Mouse (Mus musculus): ENCODE data around the gene Fblim1.
A peak's percentile ranks its signal among the peaks of the same experiment; 100 is the strongest.

DNA sequence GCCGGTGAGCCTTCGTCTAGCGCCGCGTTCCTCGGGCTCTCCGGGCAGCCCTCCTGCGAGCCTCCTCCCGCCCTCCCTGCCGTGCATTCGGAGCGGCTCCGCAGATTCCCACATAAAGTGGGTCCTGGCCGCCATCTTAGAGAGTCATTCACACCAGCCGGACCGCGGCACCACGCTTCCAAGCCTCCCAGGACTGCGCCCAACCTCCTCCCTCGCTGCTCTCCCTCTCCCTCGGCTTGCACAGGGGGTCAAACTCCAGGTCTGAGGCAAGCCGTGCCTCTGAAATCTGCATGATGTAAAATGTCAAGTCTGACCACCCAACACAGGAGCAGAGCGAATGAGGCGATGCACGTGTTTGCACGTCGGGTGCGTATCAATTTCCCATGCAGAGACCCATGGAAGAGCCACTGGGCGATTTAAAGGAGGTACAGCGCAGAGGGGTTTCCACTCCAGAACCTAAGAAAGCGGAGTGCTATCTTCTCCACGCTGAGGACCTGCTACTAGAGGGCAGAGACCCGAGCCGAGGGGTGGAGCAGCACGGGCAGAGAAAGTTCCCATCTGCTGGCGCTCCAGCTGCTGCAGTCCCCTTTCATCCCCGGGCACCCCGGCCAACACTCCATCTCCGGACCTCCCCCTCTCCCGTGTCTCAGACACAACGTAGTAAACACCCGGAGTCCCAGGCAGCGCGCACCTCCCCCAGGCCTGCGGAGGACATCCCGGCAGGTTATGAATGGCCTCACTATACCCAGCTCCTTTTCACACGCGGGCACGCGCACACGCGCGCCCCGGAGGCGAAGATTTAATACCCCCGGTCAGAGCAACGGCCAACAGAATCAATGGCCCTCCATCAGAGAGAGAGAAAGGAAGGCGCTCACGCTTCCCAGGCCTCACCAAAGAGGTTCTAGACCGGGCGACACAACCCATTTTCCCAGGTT lies 69.3 kb downstream of the Fblim1 start:
- peak; percentile 19; the same call in 1 of the 2 replicates for TF ChIP-seq POLR2A (IDR thresholded peaks at IDR 0.05; ENCODE audit: extremely low read depth, insufficient read depth, low read length)
- no peak for TF ChIP-seq CTCF (IDR thresholded peaks at IDR 0.05; ENCODE audit: extremely low read depth, insufficient read depth, low read length)

Measured in cortical plate, adult 2 months (tissue).